Mouse (Mus musculus) E14TG2a.4 (cell line): ENCODE results near the gene Dkk3.

Experiments used
- CTCF ChIP-seq: conservative IDR thresholded peaks from 2 replicates; pipeline ENCODE4 v1.5.1; 2014; ENCODE audit warnings: low read length
- POU5F1 ChIP-seq: IDR thresholded peaks from 2 replicates; pipeline ENCODE4 v1.6.1; 2014; ENCODE audit warnings: low read length, borderline replicate concordance

- no peak for TF ChIP-seq CTCF
- TF ChIP-seq POU5F1, result no peak
Measured at GRCm38 (mm10) chr7:112202194-112202593, 43.3 kb upstream of the Dkk3 start.
